Mouse (Mus musculus) gastrocnemius, postnatal 36 days (tissue): Measurements from ENCODE around the gene Syt9. TPM values are rescaled to one million over a fixed set of nuclear protein-coding genes. Genes with fewer than 3 reads are reported as not detected.

Experiments
- DNase-seq, 2 experiments: peaks; one replicate each; pipeline ENCODE4 v3.0.0; 2022
- intact Hi-C: fragments of 180-260 bp; cut with DNase I; formaldehyde crosslinking; loops from one replicate; pipeline ENCODE4 v1.15.1; 2025
- long read RNA-seq, 2 experiments: library from polyadenylated mRNA; stranded (forward); transcript quantifications; one replicate each; pipeline ENCODE4 v2.0.0; 2021
- total RNA-seq, 2 experiments: library from RNA; stranded (reverse); gene quantifications; 2 replicates each; pipeline ENCODE4 v1.2.3; 2021

Syt9 gene
- total RNA-seq, result under 1 TPM; 0.18 to 0.20 TPM
- long read RNA-seq, experiment 1, result 0 reads
- long read RNA-seq, experiment 2, result 0 reads

DNA sequence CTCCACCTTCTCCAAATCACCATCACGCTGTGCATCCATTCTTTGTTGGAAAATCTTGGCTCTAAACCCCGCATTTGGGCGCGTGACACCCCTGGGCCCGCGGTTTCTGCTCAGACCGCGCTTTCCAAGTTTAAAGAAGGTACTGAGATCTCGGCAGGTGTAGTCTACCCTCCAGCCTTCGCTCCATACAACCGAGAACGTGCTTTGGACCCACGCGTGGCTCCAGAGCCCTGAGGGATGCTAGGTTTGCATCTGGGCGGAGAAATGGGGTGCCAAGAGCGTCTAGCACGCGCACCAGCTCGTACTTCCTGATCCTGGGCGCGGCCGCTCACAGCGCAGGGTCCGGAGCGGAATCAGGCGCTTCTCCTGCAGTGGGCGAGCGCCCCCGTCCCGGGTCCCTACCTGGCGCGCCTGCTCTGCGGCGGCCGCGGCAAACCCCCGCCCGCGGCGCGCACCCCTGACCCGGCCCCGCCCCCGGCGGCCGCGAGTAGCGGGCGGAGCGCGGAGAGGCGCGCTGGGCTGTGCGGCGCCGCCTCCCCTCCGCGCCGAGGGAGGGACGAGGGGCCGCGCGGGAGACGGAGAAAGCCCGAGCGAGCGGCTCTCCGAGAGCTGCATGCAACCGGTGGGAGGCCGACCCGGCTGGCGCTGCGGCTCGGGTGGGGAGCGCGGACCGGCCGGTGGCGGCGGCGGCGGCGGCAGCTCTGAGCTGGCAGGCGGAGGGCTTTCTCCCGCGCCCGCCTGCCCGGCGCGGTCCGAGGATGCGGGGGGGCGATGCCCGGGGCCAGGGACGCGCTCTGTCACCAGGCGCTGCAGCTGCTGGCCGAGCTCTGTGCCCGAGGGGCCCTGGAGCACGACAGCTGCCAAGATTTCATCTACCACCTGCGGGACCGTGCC is at the start of gene Syt9:
Syt9 (plus strand) TSS at position 497 of the 894 bp plus-strand sequence.
- intact Hi-C loops, result no loop called here
- no peak for DNase-seq

GRCm38 (mm10) chr7:107339013-107339412 is 31.5 kb upstream of the Syt9 start:
- intact Hi-C loops, result no loop called here
- no peak for DNase-seq

GRCm38 (mm10) chr7:107339560-107340057 is 30.9 kb upstream of the Syt9 start:
- intact Hi-C loops, result no loop called here
- DNase-seq, result no peak

DNA sequence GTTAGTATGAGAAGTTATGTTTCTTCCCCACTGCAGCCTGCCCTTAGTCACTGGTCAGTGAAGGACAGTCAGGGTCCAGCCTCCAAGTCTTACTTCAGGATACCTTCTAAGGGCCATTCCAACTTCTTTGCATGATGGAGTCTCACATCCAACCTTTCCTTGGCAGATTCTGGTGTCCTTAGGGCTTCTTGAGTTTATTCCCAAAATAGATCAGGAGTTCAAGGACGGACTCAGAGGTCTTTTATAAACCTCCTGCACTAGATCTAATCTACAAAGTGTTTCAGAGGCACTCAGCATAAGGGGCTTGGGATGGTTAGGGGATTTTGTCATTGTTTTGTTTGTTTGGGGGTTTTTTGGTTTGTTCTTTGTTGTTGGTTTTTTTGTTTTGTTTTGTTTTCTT is 30.3 kb upstream of the Syt9 start:
- intact Hi-C loops, result no loop called here

DNA sequence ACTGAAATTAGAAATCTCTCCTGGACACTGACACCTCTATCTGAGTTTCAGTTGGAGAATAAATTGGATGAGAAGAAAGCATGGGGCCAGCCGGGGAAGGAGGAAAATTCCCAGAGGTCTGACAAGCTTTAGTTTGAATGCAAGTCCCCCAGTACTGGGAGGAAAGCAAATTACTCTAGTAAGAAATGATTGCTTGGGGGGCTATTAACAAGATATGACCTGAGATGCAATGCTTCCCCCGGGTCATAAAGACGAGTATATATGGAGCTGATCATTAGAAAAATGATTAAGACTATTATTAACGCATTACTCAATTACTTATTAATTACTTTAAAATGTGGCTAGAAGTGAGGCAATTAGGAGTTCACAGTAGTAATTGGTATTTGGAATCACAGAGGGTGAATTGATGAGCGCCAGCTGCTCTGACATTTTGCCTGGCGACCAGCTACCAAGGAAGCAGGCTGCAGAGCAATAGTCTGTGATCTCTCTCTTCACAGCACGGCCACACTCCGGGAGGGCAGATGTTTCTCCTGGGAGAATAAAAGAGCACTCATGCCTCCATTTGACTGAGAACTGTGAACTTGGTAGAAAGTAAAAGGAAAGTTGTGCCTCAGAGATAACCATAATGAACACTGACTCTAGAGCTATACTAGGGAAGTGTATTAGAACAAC is 28.9 kb upstream of the Syt9 start:
- intact Hi-C loops, result no loop called here
- DNase-seq, result no peak

More for the DNA sequence above, 30.3 kb upstream of the Syt9 start:
- DNase-seq, result no peak

GRCm38 (mm10) chr7:107349201-107349600 is 21.3 kb upstream of the Syt9 start:
- no peak for DNase-seq
- intact Hi-C loops, result no loop called here

- intact Hi-C loops, result no loop called here
Observed at GRCm38 (mm10) chr7:107362153-107362552, 8.4 kb upstream of the Syt9 start.

DNA sequence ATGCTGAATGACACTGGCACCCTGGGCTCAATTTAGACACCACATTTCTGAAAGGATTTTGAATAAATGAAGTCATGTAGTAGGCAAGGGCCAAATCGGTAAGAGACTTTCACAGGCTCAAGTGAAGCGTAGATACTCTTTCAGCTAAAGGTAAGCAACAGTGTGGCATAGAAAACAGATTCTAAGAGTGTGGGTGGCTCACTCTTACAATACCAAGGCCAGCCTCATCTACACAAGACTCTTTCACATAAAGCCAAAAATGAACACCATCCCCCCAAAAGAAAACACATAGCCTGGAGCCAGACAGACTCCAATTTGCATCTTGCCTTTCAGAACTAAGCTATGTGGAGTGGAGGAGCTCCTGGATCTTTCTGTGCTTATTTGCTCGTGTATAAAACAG is 7.9 kb upstream of the Syt9 start:
- intact Hi-C loops, result no loop called here
- no peak for DNase-seq

More at GRCm38 (mm10) chr7:107362153-107362552, 8.4 kb upstream of the Syt9 start:
- DNase-seq, result no peak

DNA sequence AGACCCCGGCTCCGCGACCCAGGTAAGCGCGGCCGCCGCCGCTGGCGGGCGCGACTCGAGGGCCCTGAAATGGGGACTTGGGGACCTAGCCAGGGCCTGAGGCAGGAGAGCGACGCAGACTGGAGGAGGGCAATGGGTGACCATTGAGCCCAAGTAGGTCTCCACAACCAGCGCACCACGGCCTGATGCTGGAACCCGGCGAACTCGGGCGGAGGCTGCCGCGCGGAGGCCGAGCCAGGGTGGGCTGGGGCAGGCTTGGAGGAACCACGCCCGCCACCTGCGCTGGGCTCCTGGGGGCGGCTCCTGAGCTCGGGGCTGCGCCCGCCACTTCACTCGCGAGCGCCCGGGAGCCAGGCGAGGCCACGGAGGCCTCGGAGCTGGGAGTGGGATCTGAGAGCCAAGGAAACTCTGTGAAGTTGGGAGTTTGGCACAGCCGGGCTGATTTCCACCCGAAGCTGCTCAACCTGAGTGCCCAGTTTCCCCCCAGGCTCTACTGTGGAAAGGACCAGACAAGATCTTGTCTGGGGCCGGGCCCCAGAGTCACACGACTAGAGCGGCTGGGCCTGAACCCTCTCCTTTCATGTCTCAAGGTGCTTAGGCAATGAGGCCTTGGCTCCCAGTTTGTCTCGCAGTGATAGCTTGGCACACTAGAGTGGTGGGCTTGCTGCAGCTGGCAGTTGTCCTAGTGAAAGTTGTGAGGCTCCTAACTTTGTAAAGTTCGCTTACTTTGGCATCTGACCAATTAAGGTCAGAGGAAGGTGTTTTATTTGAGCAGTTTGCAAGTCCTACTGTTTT is 795 bp downstream of the Syt9 start:
- DNase-seq, result no peak
- intact Hi-C loops, result no loop called here

- no peak for DNase-seq
- intact Hi-C loops, result no loop called here
Observed at GRCm38 (mm10) chr7:107380562-107380961, 10.0 kb downstream of the Syt9 start.

DNA sequence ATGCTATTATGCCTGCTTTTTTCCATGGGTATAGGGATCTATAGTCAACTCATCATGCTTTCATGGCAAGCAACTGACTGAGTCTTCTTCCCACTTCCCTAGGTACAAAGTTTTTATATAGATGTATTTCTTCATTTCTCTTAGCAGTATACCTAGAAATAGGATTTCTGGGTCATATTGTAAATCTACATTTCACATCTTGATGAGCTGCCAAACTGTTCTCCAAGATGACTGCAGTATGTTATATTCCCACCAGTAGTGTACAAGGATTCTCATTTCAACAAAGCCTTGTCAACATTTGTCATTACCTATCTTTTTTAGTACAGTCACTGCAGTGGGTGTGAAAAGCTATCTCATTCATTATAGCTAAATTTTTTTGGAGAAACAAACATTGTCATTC is 19.1 kb downstream of the Syt9 start:
- intact Hi-C loops, result no loop called here
- no peak for DNase-seq

DNA sequence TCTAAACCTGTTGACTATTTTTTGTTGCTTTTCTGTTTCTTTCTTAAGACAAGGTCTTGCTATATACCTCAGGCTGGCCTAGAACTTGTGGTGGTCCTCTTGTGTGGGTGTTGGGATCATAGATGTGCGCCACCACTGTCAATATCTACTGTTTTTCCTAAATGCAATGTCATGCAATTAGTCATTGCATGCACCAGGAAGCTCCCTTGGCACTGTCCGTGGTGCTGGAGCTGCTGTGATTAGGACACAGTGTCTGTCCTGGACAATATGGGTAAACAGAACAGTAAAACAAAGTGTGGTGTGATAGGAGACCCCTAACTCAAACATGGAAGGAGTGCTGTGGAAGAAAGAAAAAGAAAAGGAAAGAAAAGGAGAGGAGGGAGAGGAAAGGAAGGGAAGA is 22.2 kb downstream of the Syt9 start:
- intact Hi-C loops, result no loop called here
- no peak for DNase-seq

GRCm38 (mm10) chr7:107400061-107400799 is 29.7 kb downstream of the Syt9 start:
- DNase-seq, result no peak
- intact Hi-C loops, result no loop called here

DNA sequence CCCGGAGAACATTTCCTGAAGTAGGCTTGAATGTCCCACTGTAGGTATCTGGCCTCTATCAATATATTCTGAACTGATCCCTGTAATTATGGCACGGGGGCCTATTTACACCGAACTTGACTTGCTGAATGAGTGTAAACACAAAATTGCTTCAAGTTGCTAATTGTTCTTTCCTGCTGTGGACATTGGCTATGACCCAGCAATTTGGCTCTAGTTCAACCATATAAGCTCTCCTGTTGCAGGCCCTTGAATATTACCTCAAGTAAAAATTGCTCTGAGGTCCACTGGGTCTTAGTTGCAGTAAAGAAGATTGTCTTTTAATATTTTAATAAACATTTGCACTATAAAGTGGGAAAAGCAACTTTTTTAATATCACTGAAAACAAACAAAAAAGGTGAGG is 32.7 kb downstream of the Syt9 start:
- no peak for DNase-seq
- intact Hi-C loops, result no loop called here

- DNase-seq, result no peak
- intact Hi-C loops, result no loop called here
Observed at GRCm38 (mm10) chr7:107414928-107415327, 44.4 kb downstream of the Syt9 start.

GRCm38 (mm10) chr7:107417043-107417850 is 46.7 kb downstream of the Syt9 start:
- intact Hi-C loops, result no loop called here
- no peak for DNase-seq

GRCm38 (mm10) chr7:107437381-107437780 is 66.9 kb downstream of the Syt9 start:
- intact Hi-C loops, result no loop called here
- no peak for DNase-seq

DNA sequence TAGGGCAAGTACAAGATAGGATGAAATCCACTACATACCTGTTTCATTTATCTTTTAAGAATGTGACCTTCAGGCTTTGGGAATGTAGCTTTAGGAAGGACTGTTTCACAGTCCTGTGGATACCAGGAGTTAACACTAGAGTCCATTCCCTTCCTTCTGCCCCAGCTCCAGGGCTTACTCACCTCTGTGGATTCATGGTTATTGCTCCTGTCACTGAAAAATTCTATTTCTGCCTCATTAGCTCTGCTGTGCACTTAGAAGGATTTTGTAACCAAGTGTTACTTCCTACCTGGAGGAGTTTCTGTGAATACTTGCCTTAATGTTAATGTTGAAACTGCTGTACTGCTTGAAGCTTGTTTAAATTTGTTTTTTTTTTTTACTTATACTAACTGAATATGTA is 74.1 kb downstream of the Syt9 start:
- DNase-seq, result no peak
- intact Hi-C loops, result no loop called here

DNA sequence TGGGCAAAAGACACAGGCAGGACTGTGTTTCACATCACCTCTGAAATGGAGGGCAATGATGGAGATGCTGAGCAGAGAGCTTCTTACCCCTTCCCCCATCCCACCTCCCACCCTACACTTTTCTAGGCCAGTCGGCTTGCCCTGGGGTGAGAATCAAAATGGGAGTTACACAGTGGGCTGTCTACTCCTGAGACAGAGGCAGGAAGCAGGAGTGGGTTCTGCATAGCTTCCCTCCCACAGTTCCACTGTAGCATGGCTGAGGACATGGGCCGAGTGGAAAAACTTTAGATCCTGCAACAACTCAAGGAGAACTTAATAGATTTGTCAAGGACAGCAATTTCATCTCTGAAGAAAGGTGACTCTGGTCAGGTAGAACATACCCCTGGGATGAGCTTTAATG is 84.1 kb downstream of the Syt9 start:
- intact Hi-C loops, result no loop called here
- no peak for DNase-seq
